Mouse (Mus musculus) CH12.LX (cell line): ENCODE measurements around the gene Olfr1475. TPM values are rescaled to one million over a fixed set of nuclear protein-coding genes. Genes with fewer than 3 reads are reported as not detected.

Source experiments
- polyA plus RNA-seq: library from polyadenylated mRNA; unstranded; fragments of >175 nt; gene quantifications from 2 replicates; pipeline ENCODE4 v1.2.1, GENCODE M21; 2012; ENCODE audit warnings: low read depth; ENCODE audit not compliant: insufficient read length
- total RNA-seq, 2 experiments: library from RNA; depleted of rRNA; stranded (reverse); fragments of 300-350 nt in 1 of 2; fragments of >200 nt in 1 of 2; gene quantifications; 2 replicates each; pipeline ENCODE4 v1.2.3; 2012 to 2014

The Olfr1475 gene
- total and polyA plus RNA-seq, 3 experiments: not detected

Other genes starting within 250 kb of the Olfr1475 start
- gene Olfr1463, start 248.9 kb downstream of the Olfr1475 start, total RNA-seq (2012; rRNA removed): not detected in 2 replicates
- gene Olfr1463, start 248.9 kb downstream of the Olfr1475 start, total RNA-seq (2014; rRNA removed): not detected in 2 replicates
- gene Olfr1463, start 248.9 kb downstream of the Olfr1475 start, polyA plus RNA-seq: not detected in 2 replicates
- gene Olfr1465, start 164.7 kb downstream of the Olfr1475 start, total RNA-seq (2012; rRNA removed): not detected in 2 replicates
- gene Olfr1465, start 164.7 kb downstream of the Olfr1475 start, total RNA-seq (2014; rRNA removed): not detected in 2 replicates
- gene Olfr1465, start 164.7 kb downstream of the Olfr1475 start, polyA plus RNA-seq: not detected in 2 replicates
- gene Olfr1466, start 141.3 kb downstream of the Olfr1475 start, total RNA-seq (2012; rRNA removed): not detected in 2 replicates
- not detected in 2 replicates for gene Olfr1466, start 141.3 kb downstream of the Olfr1475 start, total RNA-seq (2014; rRNA removed)
- not detected in 2 replicates for gene Olfr1466, start 141.3 kb downstream of the Olfr1475 start, polyA plus RNA-seq
- gene Olfr1467, start 118.0 kb downstream of the Olfr1475 start, total RNA-seq (2012; rRNA removed): not detected in 2 replicates
- not detected in 2 replicates for gene Olfr1467, start 118.0 kb downstream of the Olfr1475 start, total RNA-seq (2014; rRNA removed)
- not detected in 2 replicates for gene Olfr1467, start 118.0 kb downstream of the Olfr1475 start, polyA plus RNA-seq
- not detected in 2 replicates for gene Olfr1469, start 72.3 kb downstream of the Olfr1475 start, total RNA-seq (2012; rRNA removed)
- gene Olfr1469, start 72.3 kb downstream of the Olfr1475 start, total RNA-seq (2014; rRNA removed): not detected in 2 replicates
- not detected in 2 replicates for gene Olfr1469, start 72.3 kb downstream of the Olfr1475 start, polyA plus RNA-seq
- gene Olfr1471, start 36.8 kb downstream of the Olfr1475 start, total RNA-seq (2012; rRNA removed): not detected in 2 replicates
- not detected in 2 replicates for gene Olfr1471, start 36.8 kb downstream of the Olfr1475 start, total RNA-seq (2014; rRNA removed)
- not detected in 2 replicates for gene Olfr1471, start 36.8 kb downstream of the Olfr1475 start, polyA plus RNA-seq
- gene Olfr1472, start 24.1 kb downstream of the Olfr1475 start, total RNA-seq (2012; rRNA removed): not detected in 2 replicates
- gene Olfr1472, start 24.1 kb downstream of the Olfr1475 start, total RNA-seq (2014; rRNA removed): not detected in 2 replicates
- gene Olfr1472, start 24.1 kb downstream of the Olfr1475 start, polyA plus RNA-seq: not detected in 2 replicates
- not detected in 2 replicates for gene Olfr1474, start 10.6 kb downstream of the Olfr1475 start, total RNA-seq (2012; rRNA removed)
- gene Olfr1474, start 10.6 kb downstream of the Olfr1475 start, total RNA-seq (2014; rRNA removed): not detected in 2 replicates
- gene Olfr1474, start 10.6 kb downstream of the Olfr1475 start, polyA plus RNA-seq: not detected in 2 replicates
- gene Olfr1477, start 20.4 kb upstream of the Olfr1475 start, total RNA-seq (2012; rRNA removed): not detected in 2 replicates
- gene Olfr1477, start 20.4 kb upstream of the Olfr1475 start, total RNA-seq (2014; rRNA removed): not detected in 2 replicates
- not detected in 2 replicates for gene Olfr1477, start 20.4 kb upstream of the Olfr1475 start, polyA plus RNA-seq
- gene Olfr1480, start 47.7 kb upstream of the Olfr1475 start, total RNA-seq (2012; rRNA removed): not detected in 2 replicates
- not detected in 2 replicates for gene Olfr1480, start 47.7 kb upstream of the Olfr1475 start, total RNA-seq (2014; rRNA removed)
- gene Olfr1480, start 47.7 kb upstream of the Olfr1475 start, polyA plus RNA-seq: not detected in 2 replicates
- not detected in 2 replicates for gene Olfr1484, start 103.3 kb upstream of the Olfr1475 start, total RNA-seq (2012; rRNA removed)
- not detected in 2 replicates for gene Olfr1484, start 103.3 kb upstream of the Olfr1475 start, total RNA-seq (2014; rRNA removed)
- gene Olfr1484, start 103.3 kb upstream of the Olfr1475 start, polyA plus RNA-seq: not detected in 2 replicates
- gene Olfr1487, start 137.2 kb upstream of the Olfr1475 start, total RNA-seq (2012; rRNA removed): not detected in 2 replicates
- not detected in 2 replicates for gene Olfr1487, start 137.2 kb upstream of the Olfr1475 start, total RNA-seq (2014; rRNA removed)
- gene Olfr1487, start 137.2 kb upstream of the Olfr1475 start, polyA plus RNA-seq: not detected in 2 replicates
- not detected in 2 replicates for gene Olfr1489, start 151.4 kb upstream of the Olfr1475 start, total RNA-seq (2012; rRNA removed)
- not detected in 2 replicates for gene Olfr1489, start 151.4 kb upstream of the Olfr1475 start, total RNA-seq (2014; rRNA removed)
- not detected in 2 replicates for gene Olfr1489, start 151.4 kb upstream of the Olfr1475 start, polyA plus RNA-seq
- gene Olfr1490, start 170.9 kb upstream of the Olfr1475 start, total RNA-seq (2012; rRNA removed): not detected in 2 replicates
- not detected in 2 replicates for gene Olfr1490, start 170.9 kb upstream of the Olfr1475 start, total RNA-seq (2014; rRNA removed)
- not detected in 2 replicates for gene Olfr1490, start 170.9 kb upstream of the Olfr1475 start, polyA plus RNA-seq
- not detected in 2 replicates for gene Olfr1491, start 217.1 kb upstream of the Olfr1475 start, total RNA-seq (2012; rRNA removed)
- not detected in 2 replicates for gene Olfr1491, start 217.1 kb upstream of the Olfr1475 start, total RNA-seq (2014; rRNA removed)
- not detected in 2 replicates for gene Olfr1491, start 217.1 kb upstream of the Olfr1475 start, polyA plus RNA-seq
- gene Olfr1493-ps1, start 243.1 kb upstream of the Olfr1475 start, total RNA-seq (2012; rRNA removed): not detected in 2 replicates
- not detected in 2 replicates for gene Olfr1493-ps1, start 243.1 kb upstream of the Olfr1475 start, total RNA-seq (2014; rRNA removed)
- not detected in 2 replicates for gene Olfr1493-ps1, start 243.1 kb upstream of the Olfr1475 start, polyA plus RNA-seq